Mouse (Mus musculus): ENCODE data around the gene Lrrc8d. TPM values are rescaled to one million over a fixed set of nuclear protein-coding genes. Genes with fewer than 3 reads are reported as not detected.

Gene Lrrc8d
- polyA plus RNA-seq, 1 experiment from 2014 or later, result 33.4 TPM

DNA sequence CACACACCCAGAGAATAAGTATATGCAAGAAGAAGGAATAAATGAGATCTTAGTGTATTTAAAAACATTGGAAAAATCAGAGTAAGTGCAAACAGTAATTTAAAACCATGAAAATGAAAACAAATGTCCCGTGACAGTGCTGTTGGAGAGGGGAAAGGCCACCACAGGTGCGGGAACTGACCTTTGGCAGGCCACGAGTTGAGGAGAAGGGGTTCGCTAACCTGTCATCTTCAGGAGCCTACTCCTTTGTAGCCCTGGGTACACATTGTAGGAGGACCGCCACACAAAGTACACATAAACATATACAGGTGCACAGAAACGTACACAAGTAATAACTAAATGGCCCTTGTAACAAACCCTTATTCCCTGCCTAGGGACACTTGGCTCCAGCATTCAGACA, 55.7 kb downstream of the Lrrc8d start:
- Histone ChIP-seq H3K36me3 (ENCODE audit: insufficient read depth, low read length) (peaks cover 8% of the 10 kb centered on the region; the same call in 1 of the 2 replicates), H3K9me3 (ENCODE audit: low read length) (no peaks in the 10 kb centered on the region), H3K4me3 (ENCODE audit: low read length) (no peak overlapping the region), H3K9ac (replicated peaks; ENCODE audit: low read length) (no peak overlapping the region), H3K4me2 (replicated peaks; ENCODE audit: low read depth, low read length) (no peak overlapping the region), H3K4me1 (ENCODE audit: insufficient read depth, low read length) (peaks cover 49% of the 10 kb centered on the region), H3K27ac (ENCODE audit: low read length) (peak overlapping the region; percentile 48), H3K27me3 (ENCODE audit: insufficient read depth, low read length) (no peaks in the 10 kb centered on the region)
- WGBS, result 37% methylated on average over 6 of the region's 6 CpGs
- no peak for ATAC-seq (ENCODE audit: low FRiP score, low TSS enrichment)

DNA sequence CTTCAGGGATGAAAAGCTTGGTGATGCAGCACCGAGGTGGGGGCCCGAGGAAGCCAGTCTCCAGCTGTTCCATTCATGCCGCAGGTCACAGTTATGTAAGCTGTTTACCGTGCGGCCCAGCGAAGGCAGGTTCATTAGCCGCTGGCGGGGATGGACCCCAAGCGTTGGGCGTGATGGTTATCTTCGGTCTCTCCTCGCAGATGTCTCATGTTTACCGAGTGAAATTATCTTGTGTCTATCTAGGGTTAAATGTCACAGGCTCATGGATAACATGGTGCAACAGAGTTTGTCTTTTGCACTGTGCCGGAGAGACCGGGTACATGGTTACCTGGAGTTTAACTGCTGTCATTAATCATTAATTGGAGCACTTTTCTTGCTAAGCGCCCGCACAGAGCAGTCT, 58.2 kb downstream of the Lrrc8d start:
- H3K4me2 ChIP-seq (replicated peaks; ENCODE audit: low read depth, low read length), result peak overlapping the region; percentile 24; the same call in 1 of the 2 replicates
- 50% methylated on average over 17 of the region's 17 CpGs for WGBS
- H3K9me3 ChIP-seq (ENCODE audit: low read length), result no peaks in the 10 kb centered on the region
- H3K27me3 ChIP-seq (ENCODE audit: insufficient read depth, low read length), result no peaks in the 10 kb centered on the region
- H3K36me3 ChIP-seq (ENCODE audit: insufficient read depth, low read length), result peaks cover 8% of the 10 kb centered on the region; the same call in 1 of the 2 replicates
- H3K4me3 ChIP-seq (ENCODE audit: low read length), result no peak overlapping the region
- peaks cover 58% of the 10 kb centered on the region for H3K4me1 ChIP-seq (ENCODE audit: insufficient read depth, low read length)
- peak overlapping the region; percentile 51 for H3K27ac ChIP-seq (ENCODE audit: low read length)
- ATAC-seq (ENCODE audit: low FRiP score, low TSS enrichment), result peak; percentile 74
- no peak overlapping the region for H3K9ac ChIP-seq (replicated peaks; ENCODE audit: low read length)

DNA sequence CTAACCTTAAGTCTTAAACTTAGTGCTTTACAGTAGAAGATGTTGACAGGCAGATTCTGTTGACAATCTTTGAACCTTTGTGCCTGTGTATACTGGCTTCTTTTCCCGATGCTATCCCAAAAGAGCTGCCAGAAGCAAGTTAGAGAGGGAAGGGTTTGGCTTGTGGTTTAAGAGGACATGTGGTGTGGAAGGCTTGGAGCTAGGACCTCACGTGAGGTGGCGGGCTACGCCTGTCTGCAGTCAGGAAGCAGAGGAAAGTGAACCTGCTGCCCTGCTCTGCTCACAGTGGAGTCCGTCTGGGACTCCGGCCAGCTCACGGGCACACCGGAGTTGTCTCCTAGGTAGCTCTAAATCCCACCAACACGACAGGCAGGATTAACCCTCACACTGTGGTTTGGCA, 59.1 kb downstream of the Lrrc8d start:
- Histone ChIP-seq H3K27me3 (ENCODE audit: insufficient read depth, low read length) (no peaks in the 10 kb centered on the region), H3K36me3 (ENCODE audit: insufficient read depth, low read length) (peaks cover 8% of the 10 kb centered on the region; the same call in 1 of the 2 replicates), H3K9me3 (ENCODE audit: low read length) (no peaks in the 10 kb centered on the region), H3K4me3 (ENCODE audit: low read length) (no peak overlapping the region), H3K27ac (ENCODE audit: low read length) (no peak overlapping the region; the same call in 1 of the 2 replicates), H3K4me2 (replicated peaks; ENCODE audit: low read depth, low read length) (no peak overlapping the region), H3K4me1 (ENCODE audit: insufficient read depth, low read length) (peaks cover 54% of the 10 kb centered on the region), H3K9ac (replicated peaks; ENCODE audit: low read length) (no peak overlapping the region; the same call in 1 of the 2 replicates)
- ATAC-seq (ENCODE audit: low FRiP score, low TSS enrichment), result no peak
- 73% methylated on average over 9 of the region's 9 CpGs for WGBS

DNA sequence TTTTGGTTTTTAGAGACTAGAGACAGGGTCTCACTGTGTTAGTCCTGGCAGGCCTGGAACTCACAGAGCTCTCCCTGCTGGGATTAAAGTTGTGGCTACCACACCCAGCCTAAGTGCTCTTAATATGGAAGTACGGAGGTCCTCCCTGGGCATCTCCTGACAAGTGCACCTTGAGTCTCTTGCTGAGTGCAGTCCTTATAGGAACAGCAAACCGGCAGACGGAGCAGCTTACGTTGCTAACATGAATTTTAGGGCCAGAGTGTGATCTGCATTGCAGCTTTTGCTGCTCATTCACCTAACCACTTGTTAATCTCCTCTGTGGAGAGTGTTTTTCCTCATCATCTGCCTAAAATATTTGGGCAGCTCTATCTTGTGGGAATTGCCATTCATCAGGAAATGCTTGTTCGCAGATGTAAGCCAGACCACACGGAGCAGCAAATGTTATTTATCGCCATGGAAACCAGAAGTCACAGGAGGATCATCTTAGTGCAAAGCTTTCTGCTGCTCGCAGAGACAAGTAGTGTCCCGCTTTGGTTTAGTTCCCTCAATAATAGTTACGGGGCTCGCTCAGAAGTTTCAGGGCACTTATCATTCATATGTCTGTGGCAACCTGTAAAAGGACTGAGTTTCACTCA, 62.2 kb downstream of the Lrrc8d start:
- WGBS, result 59% methylated on average over 11 of the region's 11 CpGs
- ATAC-seq (ENCODE audit: low FRiP score, low TSS enrichment), result no peak
- no peak overlapping the region for H3K27ac ChIP-seq (ENCODE audit: low read length)
- no peak overlapping the region for H3K4me2 ChIP-seq (replicated peaks; ENCODE audit: low read depth, low read length)
- no peaks in the 10 kb centered on the region for H3K9me3 ChIP-seq (ENCODE audit: low read length)
- H3K9ac ChIP-seq (replicated peaks; ENCODE audit: low read length), result no peak overlapping the region
- peaks cover 19% of the 10 kb centered on the region for H3K36me3 ChIP-seq (ENCODE audit: insufficient read depth, low read length)
- H3K4me3 ChIP-seq (ENCODE audit: low read length), result no peak overlapping the region
- no peaks in the 10 kb centered on the region for H3K27me3 ChIP-seq (ENCODE audit: insufficient read depth, low read length)
- peaks cover 41% of the 10 kb centered on the region for H3K4me1 ChIP-seq (ENCODE audit: insufficient read depth, low read length)

DNA sequence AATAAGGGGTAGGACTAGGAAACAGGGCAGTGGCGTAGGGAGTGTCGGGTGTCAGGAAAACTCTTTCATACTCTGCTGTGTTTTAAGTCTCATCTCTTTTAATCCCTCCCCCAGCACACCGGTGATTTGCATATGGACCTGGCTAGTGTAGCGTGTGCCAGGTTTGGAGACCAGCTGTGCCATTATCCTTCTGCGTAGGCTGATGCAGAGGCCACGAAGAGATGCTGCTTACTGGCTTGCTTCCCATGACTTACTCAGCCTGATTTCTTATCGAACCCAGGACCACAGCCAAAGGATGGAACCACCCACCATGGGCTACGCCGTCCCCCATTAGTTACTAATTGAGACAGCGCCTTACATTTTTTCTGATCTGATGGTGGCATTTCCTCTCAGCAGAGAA, 64.6 kb downstream of the Lrrc8d start:
- WGBS, result 90% methylated on average over 10 of the region's 10 CpGs
- H3K9me3 ChIP-seq (ENCODE audit: low read length), result no peaks in the 10 kb centered on the region
- no peak for ATAC-seq (ENCODE audit: low FRiP score, low TSS enrichment)
- peaks cover 23% of the 10 kb centered on the region for H3K4me1 ChIP-seq (ENCODE audit: insufficient read depth, low read length)
- no peak overlapping the region for H3K9ac ChIP-seq (replicated peaks; ENCODE audit: low read length)
- H3K27me3 ChIP-seq (ENCODE audit: insufficient read depth, low read length), result no peaks in the 10 kb centered on the region
- H3K4me2 ChIP-seq (replicated peaks; ENCODE audit: low read depth, low read length), result no peak overlapping the region
- H3K27ac ChIP-seq (ENCODE audit: low read length), result no peak overlapping the region
- peaks cover 12% of the 10 kb centered on the region for H3K36me3 ChIP-seq (ENCODE audit: insufficient read depth, low read length)
- no peak overlapping the region for H3K4me3 ChIP-seq (ENCODE audit: low read length)

DNA sequence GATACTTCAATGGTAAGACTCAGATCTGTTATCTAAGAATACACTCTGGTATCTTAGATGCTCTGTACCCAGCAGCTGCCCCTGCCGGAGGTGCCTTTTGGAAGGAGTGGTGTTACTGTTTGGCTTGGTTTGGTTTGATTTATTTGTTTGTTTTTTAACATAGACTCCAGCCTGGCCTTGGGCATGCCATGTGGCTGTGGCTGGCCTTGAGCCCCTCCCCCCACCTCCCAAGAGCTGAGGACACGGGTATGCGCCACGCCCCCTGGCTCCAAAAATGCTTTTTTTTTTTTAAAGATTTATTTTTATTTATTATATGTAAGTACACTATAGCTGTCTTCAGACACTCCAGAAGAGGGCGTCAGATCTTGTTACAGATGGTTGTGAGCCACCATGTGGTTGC, 65.6 kb downstream of the Lrrc8d start:
- 84% methylated on average over 4 of the region's 5 CpGs for WGBS
- Histone ChIP-seq H3K9me3 (ENCODE audit: low read length) (no peaks in the 10 kb centered on the region), H3K9ac (replicated peaks; ENCODE audit: low read length) (no peak overlapping the region), H3K36me3 (ENCODE audit: insufficient read depth, low read length) (peaks cover 10% of the 10 kb centered on the region), H3K4me3 (ENCODE audit: low read length) (no peak overlapping the region), H3K27ac (ENCODE audit: low read length) (no peak overlapping the region), H3K27me3 (ENCODE audit: insufficient read depth, low read length) (no peaks in the 10 kb centered on the region), H3K4me1 (ENCODE audit: insufficient read depth, low read length) (peaks cover 23% of the 10 kb centered on the region), H3K4me2 (replicated peaks; ENCODE audit: low read depth, low read length) (no peak overlapping the region)
- no peak for ATAC-seq (ENCODE audit: low FRiP score, low TSS enrichment)

DNA sequence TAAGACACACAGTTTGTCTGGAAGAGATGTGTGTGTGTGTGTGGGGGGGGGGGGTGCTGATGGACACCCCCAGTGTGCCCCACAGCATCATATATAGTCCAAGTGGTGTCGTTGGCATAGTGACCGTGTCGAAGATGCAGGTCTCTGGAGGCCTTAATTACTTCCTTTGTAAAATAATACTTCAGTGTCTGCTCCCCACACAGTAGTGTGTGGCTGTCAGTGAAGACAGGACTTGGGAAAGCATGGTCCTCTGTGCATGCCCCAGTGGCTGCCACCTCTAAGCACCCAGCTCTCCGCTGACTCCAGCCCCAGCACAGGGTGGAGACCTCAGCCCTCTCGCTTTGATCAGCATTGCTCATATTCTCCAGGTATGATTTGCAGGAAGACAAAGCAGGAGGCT, 76.6 kb downstream of the Lrrc8d start:
- 31% methylated on average over 5 of the region's 5 CpGs for WGBS
- Histone ChIP-seq H3K4me1 (ENCODE audit: insufficient read depth, low read length) (peaks cover 27% of the 10 kb centered on the region), H3K36me3 (ENCODE audit: insufficient read depth, low read length) (no peaks in the 10 kb centered on the region), H3K9me3 (ENCODE audit: low read length) (no peaks in the 10 kb centered on the region), H3K9ac (replicated peaks; ENCODE audit: low read length) (0 out of 2 replicates have a peak overlapping the region, but pooled peaks have one; percentile 31), H3K27me3 (ENCODE audit: insufficient read depth, low read length) (no peaks in the 10 kb centered on the region), H3K4me3 (ENCODE audit: low read length) (no peak overlapping the region), H3K4me2 (replicated peaks; ENCODE audit: low read depth, low read length) (no peak overlapping the region), H3K27ac (ENCODE audit: low read length) (peak overlapping the region; percentile 69)
- ATAC-seq (ENCODE audit: low FRiP score, low TSS enrichment), result peak; percentile 53; the same call in 1 of the 2 replicates

DNA sequence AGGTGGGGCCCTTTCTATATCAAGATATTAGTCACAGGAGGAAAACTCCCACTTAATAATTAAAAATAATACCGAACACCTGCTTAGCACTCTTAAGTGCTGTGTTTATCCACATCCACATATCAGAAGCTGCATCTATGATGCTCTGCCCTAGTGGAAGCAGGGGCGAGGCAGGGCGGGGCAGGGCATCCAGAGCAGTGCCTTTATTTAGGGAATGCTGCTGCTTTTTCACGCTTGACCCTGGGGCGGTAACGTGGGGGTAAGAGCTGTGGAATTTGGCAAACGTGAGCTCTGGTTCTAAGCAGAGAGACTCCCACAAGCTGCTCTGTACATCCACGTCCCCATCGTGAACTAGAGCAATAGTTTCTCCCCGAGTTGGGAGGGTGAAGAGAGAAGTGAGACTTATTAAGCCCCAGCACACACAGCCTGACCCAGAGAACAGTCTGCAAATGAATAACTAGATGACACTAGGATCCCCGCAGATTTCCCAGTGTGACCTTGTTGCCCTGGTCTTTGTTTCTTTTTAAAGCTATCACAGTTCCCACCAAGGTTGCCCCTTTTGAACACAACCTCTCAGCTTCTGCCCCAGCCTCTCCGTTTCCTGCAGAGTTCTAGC, 77.3 kb downstream of the Lrrc8d start:
- WGBS, result 29% methylated on average over 12 of the region's 12 CpGs
- Histone ChIP-seq H3K4me3 (ENCODE audit: low read length) (no peak overlapping the region), H3K27ac (ENCODE audit: low read length) (peak overlapping the region; percentile 69), H3K36me3 (ENCODE audit: insufficient read depth, low read length) (no peaks in the 10 kb centered on the region), H3K27me3 (ENCODE audit: insufficient read depth, low read length) (no peaks in the 10 kb centered on the region), H3K4me1 (ENCODE audit: insufficient read depth, low read length) (peaks cover 27% of the 10 kb centered on the region), H3K9me3 (ENCODE audit: low read length) (no peaks in the 10 kb centered on the region), H3K4me2 (replicated peaks; ENCODE audit: low read depth, low read length) (peak overlapping the region; percentile 0; the same call in 1 of the 2 replicates), H3K9ac (replicated peaks; ENCODE audit: low read length) (no peak overlapping the region)
- ATAC-seq (ENCODE audit: low FRiP score, low TSS enrichment), result peak; percentile 72

DNA sequence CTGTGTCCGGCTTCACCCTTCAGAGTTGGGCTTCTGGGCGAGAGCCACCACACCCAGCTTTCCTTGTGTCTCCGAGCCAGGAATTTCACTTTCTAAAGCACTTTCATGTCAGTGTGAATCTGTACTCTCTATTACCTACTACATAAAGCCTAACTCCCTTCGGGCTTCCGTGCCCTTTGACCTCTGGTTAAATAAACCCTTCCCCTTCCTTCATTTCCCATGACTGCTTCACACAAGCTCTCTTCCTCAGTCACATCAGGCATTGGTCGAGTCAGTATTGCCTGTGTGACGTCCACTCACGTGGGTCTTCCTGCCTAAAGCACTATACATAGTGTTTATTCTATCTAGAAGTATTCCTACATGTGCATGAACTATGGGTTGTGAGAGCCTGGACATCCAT, 77.9 kb downstream of the Lrrc8d start:
- Histone ChIP-seq H3K27me3 (ENCODE audit: insufficient read depth, low read length) (no peaks in the 10 kb centered on the region), H3K9me3 (ENCODE audit: low read length) (no peaks in the 10 kb centered on the region), H3K4me2 (replicated peaks; ENCODE audit: low read depth, low read length) (0 out of 2 replicates have a peak overlapping the region, but pooled peaks have one; percentile 0), H3K27ac (ENCODE audit: low read length) (peak overlapping the region; percentile 69), H3K36me3 (ENCODE audit: insufficient read depth, low read length) (no peaks in the 10 kb centered on the region), H3K4me3 (ENCODE audit: low read length) (no peak overlapping the region), H3K9ac (replicated peaks; ENCODE audit: low read length) (no peak overlapping the region), H3K4me1 (ENCODE audit: insufficient read depth, low read length) (peaks cover 33% of the 10 kb centered on the region)
- 36% methylated on average over 8 of the region's 8 CpGs for WGBS
- peak; percentile 24; the same call in 1 of the 2 replicates for ATAC-seq (ENCODE audit: low FRiP score, low TSS enrichment)

DNA sequence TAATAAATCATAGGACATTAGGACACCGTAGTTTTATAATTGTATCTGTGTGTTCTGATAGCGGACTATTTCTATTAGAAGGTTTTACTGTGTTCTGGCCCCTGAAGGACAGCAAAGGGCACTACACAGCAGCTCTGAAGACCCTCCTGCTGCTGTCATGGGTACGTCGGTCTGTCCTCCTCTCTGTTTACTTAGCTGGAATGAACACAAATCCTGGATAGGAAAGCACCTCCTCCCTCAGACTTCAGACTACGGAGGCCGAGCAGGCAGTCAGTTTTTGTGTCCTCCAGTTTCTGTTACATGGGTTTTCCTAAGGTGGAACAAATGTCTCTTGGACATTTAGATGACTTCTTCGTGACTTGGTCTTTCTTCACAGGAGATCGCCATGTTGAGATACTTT, 78.4 kb downstream of the Lrrc8d start:
- H3K27ac ChIP-seq (ENCODE audit: low read length), result peak overlapping the region; percentile 69; the same call in 1 of the 2 replicates
- ATAC-seq (ENCODE audit: low FRiP score, low TSS enrichment), result no peak

More for the DNA sequence above, 78.4 kb downstream of the Lrrc8d start:
- H3K36me3 ChIP-seq (ENCODE audit: insufficient read depth, low read length), result no peaks in the 10 kb centered on the region
- no peaks in the 10 kb centered on the region for H3K27me3 ChIP-seq (ENCODE audit: insufficient read depth, low read length)
- H3K4me1 ChIP-seq (ENCODE audit: insufficient read depth, low read length), result peaks cover 37% of the 10 kb centered on the region
- H3K9me3 ChIP-seq (ENCODE audit: low read length), result no peaks in the 10 kb centered on the region
- 54% methylated on average over 8 of the region's 8 CpGs for WGBS
- no peak overlapping the region for H3K4me2 ChIP-seq (replicated peaks; ENCODE audit: low read depth, low read length)
- H3K4me3 ChIP-seq (ENCODE audit: low read length), result no peak overlapping the region
- H3K9ac ChIP-seq (replicated peaks; ENCODE audit: low read length), result no peak overlapping the region
